Mouse (Mus musculus): ENCODE data around the gene Iba57.
A peak's percentile ranks its signal among the peaks of the same experiment; 100 is the strongest.

Iba57 gene

GRCm38 (mm10) chr11:59174189-59174838 is 10.8 kb upstream of the Iba57 start:
- no peak for DNase-seq

- DNase-seq = no peak
These were observed 7.0 kb upstream of the Iba57 start for GRCm38 (mm10) chr11:59170549-59170948.

GRCm38 (mm10) chr11:59169807-59170206 is 6.3 kb upstream of the Iba57 start:
- DNase-seq = no peak

- DNase-seq = peak in 1 of 2 experiments; percentile 36
These were observed 2.2 kb upstream of the Iba57 start for GRCm38 (mm10) chr11:59165616-59166241.

GRCm38 (mm10) chr11:59164384-59164783 is 845 bp upstream of the Iba57 start:
- DNase-seq = no peak

GRCm38 (mm10) chr11:59162443-59163254 is 890 bp downstream of the Iba57 start:
- DNase-seq = no peak

- no peak for DNase-seq
These were observed 2.1 kb downstream of the Iba57 start for GRCm38 (mm10) chr11:59161398-59161797.

GRCm38 (mm10) chr11:59159558-59159957 is 4.0 kb downstream of the Iba57 start:
- no peak for DNase-seq

- DNase-seq = no peak
These were observed 4.4 kb downstream of the Iba57 start for GRCm38 (mm10) chr11:59159099-59159498.

- no peak for DNase-seq
These were observed 7.6 kb downstream of the Iba57 start for GRCm38 (mm10) chr11:59155900-59156299.

GRCm38 (mm10) chr11:59154220-59154619 is 9.3 kb downstream of the Iba57 start:
- DNase-seq = no peak

GRCm38 (mm10) chr11:59151729-59152128 is 11.8 kb downstream of the Iba57 start:
- no peak for DNase-seq

GRCm38 (mm10) chr11:59149302-59149701 is 14.2 kb downstream of the Iba57 start:
- no peak for DNase-seq

- DNase-seq = no peak
These were observed 20.6 kb downstream of the Iba57 start for GRCm38 (mm10) chr11:59142962-59143361.

- no peak for DNase-seq
These were observed 21.7 kb downstream of the Iba57 start for GRCm38 (mm10) chr11:59141772-59142370.

- no peak for DNase-seq
These were observed 24.7 kb downstream of the Iba57 start for GRCm38 (mm10) chr11:59138537-59139486.

GRCm38 (mm10) chr11:59136994-59137706 is 26.4 kb downstream of the Iba57 start:
- DNase-seq = no peak

- DNase-seq = no peak
These were observed 27.6 kb downstream of the Iba57 start, which contains the start of gene Obscn for GRCm38 (mm10) chr11:59135904-59136452. TSS of gene Obscn (minus strand) at chr11:59136402.

- DNase-seq = no peak
These were observed 28.3 kb downstream of the Iba57 start for GRCm38 (mm10) chr11:59135051-59135820.

- no peak for DNase-seq
These were observed 29.1 kb downstream of the Iba57 start for GRCm38 (mm10) chr11:59134373-59134997.
